ENCODE assay signal across 19 mouse cellular contexts in the genomic region with DNA sequence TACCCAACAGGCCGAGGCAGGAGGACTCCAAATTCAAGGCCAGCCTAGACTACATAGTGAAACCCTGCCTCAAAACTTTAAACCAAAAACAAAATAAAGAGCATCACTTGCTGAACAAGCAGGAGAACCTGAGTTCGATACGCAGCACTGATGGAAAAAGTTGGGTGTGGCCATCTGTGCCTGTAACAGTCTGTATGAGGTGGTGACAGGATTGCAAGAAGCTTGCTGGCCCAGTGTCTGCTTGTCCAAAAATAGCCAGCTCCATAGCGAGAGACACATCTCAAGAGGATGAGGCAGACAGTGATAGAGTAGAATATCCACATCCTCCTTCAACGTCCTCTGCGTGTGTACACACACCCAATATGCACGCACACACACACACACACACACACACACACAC.
"Had no signal": no experiment of that assay in that cellular context is flagged by ENCODE, and none has a peak within 500 bp of the region (broad histone marks: within the 10 kb centered on the region; RNA-seq: fewer than 3 reads in every experiment).

No protein-coding gene starts in this region.

- H3K36me3 ChIP-seq: limb, embryonic 12.5 days; limb, embryonic 15.5 days; neural tube, embryonic 13.5 days had no signal

- H3K27me3 ChIP-seq: neural tube, embryonic 13.5 days had no signal

- H3K9ac ChIP-seq: limb, embryonic 12.5 days; limb, embryonic 15.5 days; liver, embryonic 14.5 days; liver, postnatal 0 days; lung, embryonic 14.5 days; neural tube, embryonic 13.5 days had no signal

- H3K4me1 ChIP-seq: limb, embryonic 12.5 days; limb, embryonic 15.5 days; neural tube, embryonic 13.5 days had no signal

- H3K27ac ChIP-seq: limb, embryonic 12.5 days; limb, embryonic 15.5 days; liver, embryonic 14.5 days; macrophage; neural tube, embryonic 13.5 days had no signal

- DNase-seq: kidney, adult 9 months; kidney, postnatal 14 days; kidney, postnatal 4 days; left cerebral cortex, postnatal 4 days; liver, postnatal 0 days; retina, postnatal 1 day; right cerebral cortex, postnatal 25 days; spleen, adult 18-20 months; thymus, postnatal 25 days had no signal

- ATAC-seq: liver, postnatal 0 days; lung, postnatal 0 days; midbrain, embryonic 16.5 days had no signal

- H3K9me3 ChIP-seq: limb, embryonic 12.5 days; limb, embryonic 15.5 days; neural tube, embryonic 13.5 days had no signal

- H3K4me3 ChIP-seq: limb, embryonic 12.5 days; limb, embryonic 15.5 days; myocyte; neural tube, embryonic 13.5 days had no signal

- H3K4me2 ChIP-seq: limb, embryonic 12.5 days; limb, embryonic 15.5 days; liver, embryonic 11.5 days; lung, embryonic 14.5 days; neural tube, embryonic 13.5 days had no signal
